Mouse (Mus musculus): ENCODE data around the gene Tmem176b. TPM values are rescaled to one million over a fixed set of nuclear protein-coding genes. Genes with fewer than 3 reads are reported as not detected.
A peak's percentile ranks its signal among the peaks of the same experiment; 100 is the strongest.

Tmem176b gene
- polyA plus RNA-seq, 1 experiment from 2014 or later, result 120 TPM

DNA sequence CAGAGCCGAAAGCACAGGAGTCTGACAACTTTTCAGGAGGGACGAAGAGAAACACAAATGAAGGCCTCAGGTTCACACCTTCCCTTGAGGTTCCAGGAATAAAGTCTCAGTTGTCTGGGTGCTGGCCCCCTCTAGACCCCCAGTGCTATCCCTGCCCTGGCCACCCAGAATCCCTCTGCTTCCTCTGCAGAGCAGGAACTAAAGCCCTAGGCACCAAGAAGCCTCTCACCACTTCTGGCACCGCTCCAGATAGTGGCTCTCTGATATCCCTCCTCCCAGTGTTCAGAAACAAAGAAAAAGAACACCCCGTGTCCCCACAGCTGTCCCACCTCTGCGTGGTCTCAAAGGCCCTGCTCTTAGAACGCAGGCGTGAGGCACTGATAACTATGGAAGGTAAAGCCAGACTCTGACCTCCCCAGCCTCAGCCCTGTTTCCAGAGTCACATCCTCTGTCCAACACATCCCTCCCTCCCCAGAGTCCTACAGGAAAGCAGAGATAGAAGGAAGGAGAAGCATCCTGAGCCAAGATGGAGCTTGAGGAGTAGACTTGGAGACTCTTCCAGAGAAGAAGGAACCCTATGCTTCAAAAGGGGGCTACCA is 826 bp downstream of the Tmem176b start, which contains the start of gene Tmem176a:
TSS of gene Tmem176a (plus strand) at position 549 of the 599 bp plus-strand sequence.
- Histone ChIP-seq H3K36me3 (peaks cover 59% of the 10 kb centered on the region), H3K27me3 (no peaks in the 10 kb centered on the region), H3K4me1 (replicated peaks) (peaks cover 38% of the 10 kb centered on the region), H3K9ac (replicated peaks) (peak within 1 kb of the TSS; percentile 65), H3K9me3 (no peaks in the 10 kb centered on the region), H3K27ac (peak within 1 kb of the TSS; percentile 88), H3K4me2 (peak within 1 kb of the TSS; percentile 81), H3K4me3 (replicated peaks) (peak within 1 kb of the TSS; percentile 44)
- no peak for ATAC-seq (ENCODE audit: insufficient number of reproducible peaks, insufficient read depth, low FRiP score, low TSS enrichment, low read depth)
- WGBS, result 24% methylated on average over 7 of the region's 7 CpGs

DNA sequence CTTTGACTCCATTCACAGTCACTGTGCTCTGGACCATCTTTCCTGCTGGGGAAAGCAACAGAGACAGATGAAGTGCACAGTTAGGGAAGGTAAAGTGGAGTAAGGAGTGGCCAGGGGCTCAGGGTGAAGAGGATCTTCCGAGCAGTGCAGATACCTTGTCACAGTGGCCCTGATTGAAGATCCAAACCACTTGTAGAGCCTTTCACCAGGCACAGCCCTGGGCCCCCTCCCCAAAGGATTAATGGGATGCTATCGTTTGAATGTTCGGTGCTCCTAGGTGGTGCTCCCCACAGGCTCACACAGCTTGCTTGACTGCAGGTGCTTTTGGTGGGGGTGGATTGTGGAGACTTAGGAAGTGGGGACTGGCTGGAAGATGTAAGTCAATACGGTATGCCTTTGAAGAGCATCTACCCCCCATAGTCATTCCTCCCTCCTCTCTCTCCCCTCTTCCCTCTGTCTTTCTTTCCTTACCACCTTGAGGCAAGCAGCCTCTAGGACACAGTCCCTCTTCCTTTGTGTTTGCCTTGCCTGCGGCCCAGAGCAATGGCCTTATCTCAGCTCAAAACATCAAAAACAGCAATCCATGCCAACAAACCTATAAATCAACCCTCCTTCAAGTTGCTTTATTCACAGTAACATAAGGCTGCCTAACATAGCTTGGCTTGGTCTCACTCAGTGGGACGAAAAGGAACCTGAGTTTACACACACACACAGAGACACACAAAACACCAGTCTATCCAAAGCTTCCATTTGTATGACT is 2.8 kb downstream of the Tmem176b start:
- peaks cover 60% of the 10 kb centered on the region for H3K36me3 ChIP-seq

DNA sequence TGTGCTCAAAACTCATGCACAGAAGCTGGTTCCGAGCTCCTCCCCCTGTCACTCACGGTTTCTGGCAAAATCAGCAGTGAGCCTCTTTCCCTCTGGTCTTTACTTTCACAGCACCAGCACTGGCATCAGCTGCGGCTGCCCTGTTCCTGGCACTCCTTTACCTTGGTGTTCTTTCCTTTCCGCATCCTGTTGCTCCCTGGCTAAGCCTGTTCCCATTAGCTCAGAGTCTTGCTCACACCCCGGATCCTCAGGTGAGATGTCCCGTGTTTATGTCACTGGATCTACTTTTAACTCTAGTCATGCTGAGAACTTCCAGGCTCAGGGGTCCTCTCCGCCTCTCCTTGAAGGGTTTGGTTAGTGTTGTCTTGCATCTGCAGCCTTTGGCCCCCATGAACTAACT is 3.8 kb downstream of the Tmem176b start:
- H3K4me1 ChIP-seq (replicated peaks), result peaks cover 37% of the 10 kb centered on the region
- H3K27ac ChIP-seq, result no peak overlapping the region
- no peak overlapping the region for H3K4me3 ChIP-seq (replicated peaks)
- H3K27me3 ChIP-seq, result no peaks in the 10 kb centered on the region
- H3K36me3 ChIP-seq, result peaks cover 62% of the 10 kb centered on the region
- H3K9me3 ChIP-seq, result no peaks in the 10 kb centered on the region
- no peak for ATAC-seq (ENCODE audit: insufficient number of reproducible peaks, insufficient read depth, low FRiP score, low TSS enrichment, low read depth)
- H3K4me2 ChIP-seq, result no peak overlapping the region
- 81% methylated on average over 7 of the region's 7 CpGs for WGBS
- no peak overlapping the region for H3K9ac ChIP-seq (replicated peaks)

More for the DNA sequence above, 2.8 kb downstream of the Tmem176b start:
- Histone ChIP-seq H3K4me1 (replicated peaks) (peaks cover 38% of the 10 kb centered on the region), H3K9me3 (no peaks in the 10 kb centered on the region), H3K4me3 (replicated peaks) (no peak overlapping the region), H3K9ac (replicated peaks) (no peak overlapping the region), H3K27ac (no peak overlapping the region), H3K27me3 (no peaks in the 10 kb centered on the region), H3K4me2 (peak overlapping the region; percentile 81)
- no peak for ATAC-seq (ENCODE audit: insufficient number of reproducible peaks, insufficient read depth, low FRiP score, low TSS enrichment, low read depth)
- WGBS, result 75% methylated on average over 6 of the region's 6 CpGs

DNA sequence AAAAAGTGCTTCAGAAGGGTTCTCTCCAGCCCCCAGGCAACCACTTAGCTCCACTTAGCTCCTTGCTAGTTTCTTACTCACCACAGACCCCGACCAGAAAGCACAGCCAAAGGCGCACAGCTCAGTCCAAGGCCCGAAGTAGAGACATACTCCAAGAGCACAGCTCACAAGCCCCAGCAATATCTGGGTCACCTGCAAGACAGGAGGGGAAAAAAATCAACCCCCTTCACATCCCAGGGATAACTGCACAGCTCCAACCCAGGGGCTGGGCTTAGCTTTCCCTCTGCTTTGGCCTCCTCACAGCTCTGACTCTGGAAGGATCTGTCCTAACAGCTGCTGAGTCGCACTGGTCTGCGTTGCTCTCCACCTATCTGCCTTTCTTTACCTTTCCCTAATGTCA is 5.2 kb downstream of the Tmem176b start:
- 85% methylated on average over 5 of the region's 5 CpGs for WGBS
- Histone ChIP-seq H3K4me3 (replicated peaks) (no peak overlapping the region), H3K27me3 (no peaks in the 10 kb centered on the region), H3K4me1 (replicated peaks) (peaks cover 26% of the 10 kb centered on the region), H3K36me3 (peaks cover 65% of the 10 kb centered on the region), H3K27ac (no peak overlapping the region), H3K4me2 (no peak overlapping the region), H3K9me3 (no peaks in the 10 kb centered on the region), H3K9ac (replicated peaks) (no peak overlapping the region)
- no peak for ATAC-seq (ENCODE audit: insufficient number of reproducible peaks, insufficient read depth, low FRiP score, low TSS enrichment, low read depth)

DNA sequence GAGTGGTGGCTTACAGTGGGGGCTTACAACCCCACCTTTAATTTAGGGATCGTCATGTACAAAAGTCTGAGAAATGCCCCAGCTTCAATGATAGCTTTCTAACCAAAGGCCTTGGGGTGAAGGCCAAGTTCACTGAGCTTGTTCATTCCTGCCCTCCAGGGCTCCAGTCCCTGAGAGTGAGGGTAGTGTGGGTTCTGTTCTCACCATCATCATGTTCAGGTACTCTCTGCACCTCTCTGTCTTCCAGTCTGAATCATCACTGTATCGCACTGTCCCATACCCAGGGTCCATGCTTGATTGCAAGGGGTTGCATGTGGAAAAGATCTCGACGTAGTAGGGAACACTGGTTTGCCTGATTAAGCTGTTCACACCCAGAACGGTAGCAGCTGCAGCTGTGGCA is 6.1 kb downstream of the Tmem176b start:
- peaks cover 65% of the 10 kb centered on the region for H3K36me3 ChIP-seq

DNA sequence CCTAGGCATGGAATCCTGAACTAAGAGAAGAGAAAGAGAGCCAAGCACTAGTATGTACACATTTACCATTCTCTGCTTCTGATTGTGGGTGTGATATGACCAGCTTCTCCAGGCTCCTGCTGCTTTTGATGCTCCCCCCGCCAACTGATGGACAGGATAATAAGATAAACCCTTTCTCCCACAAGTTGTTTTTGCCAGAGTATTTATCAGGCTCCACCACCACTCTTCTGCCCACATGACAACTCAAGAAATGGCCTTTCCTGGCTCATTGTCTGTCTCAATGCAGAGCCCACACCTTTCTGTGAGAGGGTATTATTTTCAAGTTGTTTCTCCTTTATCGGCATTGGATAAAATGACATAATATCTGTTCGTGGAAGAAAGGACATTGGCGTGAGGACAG is 7.8 kb downstream of the Tmem176b start:
- H3K4me2 ChIP-seq, result no peak overlapping the region
- H3K4me1 ChIP-seq (replicated peaks), result peaks cover 2% of the 10 kb centered on the region
- H3K36me3 ChIP-seq, result peaks cover 65% of the 10 kb centered on the region
- H3K9me3 ChIP-seq, result no peaks in the 10 kb centered on the region
- no peak overlapping the region for H3K4me3 ChIP-seq (replicated peaks)
- ATAC-seq (ENCODE audit: insufficient number of reproducible peaks, insufficient read depth, low FRiP score, low TSS enrichment, low read depth), result no peak
- H3K27me3 ChIP-seq, result no peaks in the 10 kb centered on the region
- WGBS, result 96% methylated on average over 4 of the region's 4 CpGs
- H3K27ac ChIP-seq, result no peak overlapping the region
- H3K9ac ChIP-seq (replicated peaks), result no peak overlapping the region

More for the DNA sequence above, 6.1 kb downstream of the Tmem176b start:
- Histone ChIP-seq H3K4me1 (replicated peaks) (peaks cover 19% of the 10 kb centered on the region), H3K9me3 (no peaks in the 10 kb centered on the region), H3K9ac (replicated peaks) (no peak overlapping the region), H3K27ac (no peak overlapping the region), H3K4me2 (no peak overlapping the region), H3K4me3 (replicated peaks) (no peak overlapping the region), H3K27me3 (no peaks in the 10 kb centered on the region)
- WGBS, result 88% methylated on average over 5 of the region's 5 CpGs
- no peak for ATAC-seq (ENCODE audit: insufficient number of reproducible peaks, insufficient read depth, low FRiP score, low TSS enrichment, low read depth)

DNA sequence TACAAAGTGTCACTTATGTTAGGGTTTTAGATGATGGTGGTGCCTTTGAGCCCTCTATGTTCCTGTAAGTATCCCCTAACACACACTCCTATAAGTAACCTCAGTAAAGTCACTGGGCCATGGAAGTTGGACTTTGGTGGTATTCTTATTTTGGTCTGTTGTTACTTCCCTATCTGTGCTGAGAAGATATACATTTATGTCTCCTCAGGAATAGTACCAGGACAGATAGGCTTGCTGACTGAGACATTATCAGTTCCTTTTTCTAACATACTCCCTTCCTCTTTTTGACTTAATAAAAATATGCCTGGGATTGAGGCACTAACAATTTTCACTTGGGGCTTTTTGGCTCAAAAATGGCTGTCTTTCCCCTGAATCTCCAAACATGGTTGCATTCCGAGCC is 8.9 kb downstream of the Tmem176b start:
- no peak for ATAC-seq (ENCODE audit: insufficient number of reproducible peaks, insufficient read depth, low FRiP score, low TSS enrichment, low read depth)
- no peaks in the 10 kb centered on the region for H3K9me3 ChIP-seq
- no peak overlapping the region for H3K4me2 ChIP-seq
- no peaks in the 10 kb centered on the region for H3K27me3 ChIP-seq
- H3K9ac ChIP-seq (replicated peaks), result no peak overlapping the region
- no peak overlapping the region for H3K27ac ChIP-seq
- no peaks in the 10 kb centered on the region for H3K4me1 ChIP-seq (replicated peaks)
- peaks cover 54% of the 10 kb centered on the region for H3K36me3 ChIP-seq
- WGBS, result 96% methylated on average over 1 of the region's 1 CpGs
- no peak overlapping the region for H3K4me3 ChIP-seq (replicated peaks)

DNA sequence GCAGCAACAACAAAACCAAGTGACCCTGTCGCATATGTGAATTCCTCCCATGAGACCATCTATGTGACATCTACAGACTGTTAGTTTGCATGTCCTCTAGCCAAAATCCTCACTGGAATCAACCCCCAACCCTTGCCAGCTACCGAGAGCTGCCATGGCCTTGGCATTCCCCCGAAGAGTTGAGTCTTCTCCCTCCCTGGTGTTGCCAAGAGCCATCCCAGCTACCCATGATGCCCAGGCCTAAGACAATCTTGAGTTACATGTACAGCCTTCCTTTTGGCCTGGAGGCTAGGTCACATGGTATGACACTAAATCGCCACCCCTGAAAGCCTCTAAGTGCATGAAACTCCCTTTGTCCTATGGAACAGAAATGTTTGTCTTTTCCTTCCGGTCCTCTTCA is 10.2 kb downstream of the Tmem176b start:
- H3K27ac ChIP-seq, result no peak overlapping the region
- WGBS, result 85% methylated on average over 5 of the region's 5 CpGs
- no peak overlapping the region for H3K4me3 ChIP-seq (replicated peaks)
- ATAC-seq (ENCODE audit: insufficient number of reproducible peaks, insufficient read depth, low FRiP score, low TSS enrichment, low read depth), result no peak
- H3K36me3 ChIP-seq, result peaks cover 41% of the 10 kb centered on the region
- H3K4me2 ChIP-seq, result no peak overlapping the region
- no peak overlapping the region for H3K9ac ChIP-seq (replicated peaks)
- no peaks in the 10 kb centered on the region for H3K9me3 ChIP-seq
- no peaks in the 10 kb centered on the region for H3K27me3 ChIP-seq
- H3K4me1 ChIP-seq (replicated peaks), result no peaks in the 10 kb centered on the region

DNA sequence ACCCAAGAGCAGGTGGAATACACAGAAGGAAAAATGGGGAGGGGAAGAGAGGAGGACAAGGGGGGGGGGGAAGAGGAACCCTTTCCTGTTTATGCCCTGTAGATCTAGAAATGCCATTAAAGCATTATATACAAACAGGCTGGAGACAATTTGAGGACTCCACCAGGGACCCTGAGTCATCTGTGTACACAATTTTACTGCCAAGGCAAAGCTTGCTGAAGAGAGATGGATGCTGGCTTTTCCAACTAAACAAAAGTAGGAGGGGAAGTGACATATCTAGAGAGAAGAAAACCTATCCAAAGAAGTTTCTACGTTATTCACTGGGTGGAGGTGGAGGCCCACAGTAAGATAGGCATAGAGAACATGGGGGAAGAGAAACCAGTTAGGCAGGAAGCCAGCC is 11.1 kb downstream of the Tmem176b start:
- WGBS, result 81% methylated on average over 1 of the region's 1 CpGs

DNA sequence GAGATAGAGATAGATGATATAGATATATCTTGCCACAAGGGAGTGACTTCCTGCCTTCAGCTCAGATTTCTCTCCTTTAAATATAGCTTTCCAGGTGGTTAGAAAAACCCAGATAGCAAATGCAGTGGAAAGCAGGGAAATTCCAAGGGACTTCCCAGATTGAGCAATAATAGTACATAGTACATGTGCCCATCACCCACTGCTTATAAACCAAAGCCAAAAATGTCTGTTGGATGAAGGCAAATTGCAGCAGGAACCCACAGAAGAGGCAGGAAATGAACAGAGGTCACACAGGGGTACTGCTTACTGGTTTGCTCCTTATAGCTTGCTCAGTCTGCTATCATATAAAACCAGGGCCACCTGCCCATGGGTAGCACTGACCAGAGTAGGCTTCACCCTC is 11.6 kb downstream of the Tmem176b start:
- Histone ChIP-seq H3K4me2 (no peak overlapping the region), H3K4me3 (replicated peaks) (no peak overlapping the region), H3K9me3 (no peaks in the 10 kb centered on the region), H3K27me3 (no peaks in the 10 kb centered on the region), H3K9ac (replicated peaks) (no peak overlapping the region), H3K36me3 (peaks cover 26% of the 10 kb centered on the region), H3K27ac (no peak overlapping the region), H3K4me1 (replicated peaks) (no peaks in the 10 kb centered on the region)
- no peak for ATAC-seq (ENCODE audit: insufficient number of reproducible peaks, insufficient read depth, low FRiP score, low TSS enrichment, low read depth)

More for the DNA sequence above, 11.1 kb downstream of the Tmem176b start:
- Histone ChIP-seq H3K4me2 (no peak overlapping the region), H3K9ac (replicated peaks) (no peak overlapping the region), H3K27ac (no peak overlapping the region), H3K27me3 (no peaks in the 10 kb centered on the region), H3K9me3 (no peaks in the 10 kb centered on the region), H3K4me1 (replicated peaks) (no peaks in the 10 kb centered on the region), H3K4me3 (replicated peaks) (no peak overlapping the region), H3K36me3 (peaks cover 32% of the 10 kb centered on the region)
- ATAC-seq (ENCODE audit: insufficient number of reproducible peaks, insufficient read depth, low FRiP score, low TSS enrichment, low read depth), result no peak

DNA sequence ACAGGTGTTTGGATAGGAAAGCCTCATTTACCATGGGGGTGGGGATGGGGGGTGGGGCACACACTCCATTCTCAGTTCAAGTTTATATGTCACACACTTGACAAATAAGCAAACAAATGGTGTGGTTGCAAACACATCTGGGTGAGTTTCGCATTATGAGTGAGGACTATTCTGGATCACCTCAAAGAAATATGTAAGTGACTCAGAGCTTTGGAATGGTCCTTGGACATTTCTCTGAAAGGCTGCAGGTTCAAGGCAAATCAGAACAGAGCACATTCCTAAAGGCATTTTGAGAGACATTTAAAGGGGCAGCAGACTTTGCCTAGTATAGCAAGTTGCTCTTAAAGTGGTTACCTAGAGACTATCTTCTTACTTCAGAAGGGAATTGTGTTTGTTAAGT is 12.3 kb downstream of the Tmem176b start:
- Histone ChIP-seq H3K9ac (replicated peaks) (no peak overlapping the region), H3K27me3 (no peaks in the 10 kb centered on the region), H3K9me3 (no peaks in the 10 kb centered on the region), H3K4me3 (replicated peaks) (no peak overlapping the region), H3K27ac (no peak overlapping the region), H3K4me1 (replicated peaks) (peaks cover 3% of the 10 kb centered on the region; the same call in 1 of the 2 replicates), H3K36me3 (peaks cover 19% of the 10 kb centered on the region), H3K4me2 (no peak overlapping the region)
- WGBS, result 86% methylated on average over 1 of the region's 1 CpGs
- ATAC-seq (ENCODE audit: insufficient number of reproducible peaks, insufficient read depth, low FRiP score, low TSS enrichment, low read depth), result no peak
